Mouse (Mus musculus): Measurements from ENCODE around the gene Scmh1.

DNA sequence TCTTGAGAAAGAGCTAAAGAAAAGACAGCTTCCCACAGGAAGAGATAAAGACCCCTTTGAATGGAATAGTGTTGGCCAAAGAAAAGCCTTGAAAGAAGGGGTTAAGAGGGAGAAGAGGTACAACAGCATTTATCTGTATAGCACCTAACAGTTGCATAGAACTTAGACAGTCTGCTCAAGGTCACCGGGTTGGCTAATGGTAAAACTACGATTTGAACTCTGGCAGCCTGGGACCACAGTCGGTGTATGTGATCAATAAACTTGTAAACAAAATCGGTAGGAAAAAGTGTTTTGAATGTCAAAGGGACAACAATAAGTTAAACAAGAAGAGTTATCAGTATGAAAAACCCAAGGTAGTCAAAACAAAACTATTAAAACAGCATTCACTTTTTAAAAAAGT is 13.0 kb downstream of the Scmh1 start:
- no peak for TF ChIP-seq POLR2A (IDR thresholded peaks at IDR 0.05; ENCODE audit: borderline replicate concordance, low read depth, low read length)
- no peak for TF ChIP-seq CTCF (IDR thresholded peaks at IDR 0.05; ENCODE audit: low read depth, low read length)

Measured in bone marrow macrophage, adult 2 months (primary cell).